Mouse (Mus musculus): ENCODE data around the gene Upp2.

DNA sequence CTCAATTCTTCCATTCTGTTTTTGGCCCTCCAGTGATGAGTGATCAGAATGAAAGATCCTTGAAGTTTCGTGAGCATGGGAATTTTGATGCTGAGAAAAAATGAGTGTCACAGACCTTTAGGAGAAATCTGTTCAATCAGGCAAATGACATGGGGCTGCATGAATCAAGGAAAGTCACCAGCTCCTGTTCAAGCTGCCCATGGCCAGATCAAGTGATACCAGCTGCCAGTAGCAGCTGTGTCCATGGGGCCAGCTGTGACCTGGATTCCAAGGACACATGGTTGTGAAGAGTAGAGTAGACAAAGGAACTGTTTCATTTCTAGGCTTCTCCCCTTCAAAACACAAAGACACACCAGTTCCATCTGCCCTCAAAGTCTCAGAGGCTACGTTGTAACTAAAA, 144.4 kb downstream of the Upp2 start:
- TF ChIP-seq CTCF (IDR thresholded peaks at IDR 0.05; ENCODE audit: extremely low read depth, insufficient read length, insufficient replicate concordance, low read depth, low read length) (no peak), POLR2A (IDR thresholded peaks at IDR 0.05; ENCODE audit: low read depth, low read length) (no peak)

Data from small intestine, adult 2 months (tissue).